Mouse (Mus musculus): ENCODE measurements around the gene Ank3.

GRCm38 (mm10) chr10:69813823-69814522, 415.4 kb downstream of the Ank3 start:
- TF ChIP-seq CTCF (IDR thresholded peaks at IDR 0.05; ENCODE audit: extremely low read depth, insufficient read length, insufficient replicate concordance, low read depth, low read length) = no peak
- no peak for TF ChIP-seq POLR2A (IDR thresholded peaks at IDR 0.05; ENCODE audit: low read depth, low read length)
